Mouse (Mus musculus) CH12F3 (cell line): ENCODE results near the gene Gif.

ENCODE experiments used
- in situ Hi-C: fragments of 300-500 bp; cut with MboI; formaldehyde crosslinking; loops from 2 replicates; pipeline ENCODE4 v1.14.3; 2020; ENCODE audit warnings: low sequenced_read_pairs

The Gif gene

GRCm38 (mm10) chr19:11793741-11794359 lies 46.5 kb downstream of the Gif start:
- in situ Hi-C loops: no loop called here

- in situ Hi-C loops: no loop called here
Measured at GRCm38 (mm10) chr19:11794447-11794846, 47.1 kb downstream of the Gif start.

- in situ Hi-C loops: no loop called here
Measured at GRCm38 (mm10) chr19:11800531-11801315, 53.4 kb downstream of the Gif start.

GRCm38 (mm10) chr19:11804423-11804822 lies 57.1 kb downstream of the Gif start:
- in situ Hi-C loops: no loop called here

GRCm38 (mm10) chr19:11807251-11807650 lies 59.9 kb downstream of the Gif start:
- in situ Hi-C loops: no loop called here

GRCm38 (mm10) chr19:11807822-11808221 lies 60.5 kb downstream of the Gif start:
- in situ Hi-C loops: no loop called here

- in situ Hi-C loops: no loop called here
Measured at GRCm38 (mm10) chr19:11808452-11808851, 61.1 kb downstream of the Gif start.

GRCm38 (mm10) chr19:11810003-11810758 lies 62.8 kb downstream of the Gif start:
- in situ Hi-C loops: no loop called here

- in situ Hi-C loops: no loop called here
Measured at GRCm38 (mm10) chr19:11810856-11811255, 63.5 kb downstream of the Gif start.

GRCm38 (mm10) chr19:11811688-11812365 lies 64.5 kb downstream of the Gif start:
- in situ Hi-C loops: no loop called here
